Mouse (Mus musculus) lung, postnatal 10 days (tissue): ENCODE results near the gene Tnfrsf26.
A peak's percentile ranks its signal among the peaks of the same experiment; 100 is the strongest.
"Not testable (repeated sequence)": the region's sequence is repeated elsewhere in the genome, so short reads cannot be mapped to it uniquely, and the experiment has no call there.

Source experiments
- DNase-seq: peaks from one replicate; pipeline ENCODE4 v3.0.0; 2021

Gene Tnfrsf26

DNA sequence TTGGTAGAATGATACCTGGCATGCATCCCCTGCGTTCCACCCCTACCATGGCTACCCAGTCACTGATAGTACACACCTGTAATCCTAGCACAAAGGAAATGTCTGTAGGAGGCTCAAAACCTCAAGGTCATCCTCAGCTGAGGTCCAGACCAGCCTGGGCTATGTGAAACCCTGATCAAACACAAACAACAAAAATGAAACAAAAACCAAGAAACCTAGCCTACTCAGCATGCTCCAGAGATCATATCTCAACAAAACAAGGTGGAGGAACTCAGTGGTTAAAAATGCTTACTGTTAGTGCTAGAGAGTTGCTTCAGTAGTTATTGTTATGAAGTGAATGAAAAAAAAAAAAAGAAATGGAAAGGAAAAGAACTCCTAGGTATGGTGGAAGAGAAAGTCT lies at the start of gene Tnfrsf26:
Gene Tnfrsf26 (minus strand): TSS at position 183 of the 400 bp plus-strand sequence.
- no peak for DNase-seq

DNA sequence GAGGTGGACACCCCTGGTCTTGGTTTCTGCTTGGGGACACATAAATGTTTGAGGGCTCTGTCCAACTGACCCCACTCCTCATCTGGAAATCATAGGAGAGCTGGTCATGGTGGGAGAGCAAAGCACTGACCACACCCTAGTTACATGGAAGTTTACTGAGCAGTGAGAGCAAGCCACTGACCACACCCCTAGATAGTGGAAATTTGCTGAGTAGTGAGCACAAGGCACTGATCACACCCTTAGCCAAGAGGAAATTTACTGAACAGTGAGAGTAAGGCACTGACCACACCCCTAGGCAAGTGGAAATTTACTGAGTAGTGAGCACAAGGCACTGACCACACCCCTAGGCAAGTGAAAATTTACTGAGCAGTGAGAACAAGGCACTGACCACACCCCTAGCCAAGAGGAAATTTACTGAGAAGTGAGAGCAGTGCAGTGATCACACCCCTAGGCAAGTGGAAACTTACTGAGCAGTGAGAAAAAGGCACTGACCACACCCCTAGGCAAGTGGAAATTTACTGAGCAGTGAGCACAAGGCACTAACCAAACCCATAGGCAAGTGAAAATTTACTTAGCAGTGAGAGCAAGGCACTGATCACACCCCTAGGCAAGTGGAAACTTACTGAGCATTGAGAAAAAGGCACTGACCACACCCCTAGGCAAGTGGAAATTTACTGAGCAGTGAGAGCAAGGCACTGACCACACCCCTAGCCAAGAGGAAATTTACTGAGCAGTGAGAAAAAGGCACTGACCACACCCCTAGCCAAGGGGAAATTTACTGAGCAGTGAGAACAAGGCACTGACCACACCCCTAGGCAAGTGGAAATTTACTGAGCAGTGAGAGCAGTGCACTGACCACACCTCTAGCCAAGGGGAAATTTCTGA lies 38.1 kb upstream of the Tnfrsf26 start:
- no peak for DNase-seq

DNA sequence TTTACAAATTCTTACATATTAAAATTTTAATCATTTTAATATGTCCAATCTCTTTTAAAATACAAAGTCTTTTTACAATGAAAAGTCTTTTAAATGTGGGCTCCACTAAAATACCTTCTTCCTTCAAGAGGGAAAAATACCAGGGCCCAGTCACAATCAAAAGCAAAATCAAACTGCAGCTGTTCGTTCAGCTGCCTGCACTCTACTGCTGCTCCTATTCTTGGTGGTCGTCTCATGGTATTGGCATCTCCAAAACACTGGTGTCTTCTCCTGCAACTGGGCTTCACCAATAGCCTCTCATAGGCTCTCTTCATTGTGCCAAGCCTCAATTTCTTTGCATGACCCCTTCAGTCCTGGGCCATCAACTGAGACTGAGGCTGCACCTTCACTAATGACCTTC lies 34.9 kb upstream of the Tnfrsf26 start:
- DNase-seq = no peak

DNA sequence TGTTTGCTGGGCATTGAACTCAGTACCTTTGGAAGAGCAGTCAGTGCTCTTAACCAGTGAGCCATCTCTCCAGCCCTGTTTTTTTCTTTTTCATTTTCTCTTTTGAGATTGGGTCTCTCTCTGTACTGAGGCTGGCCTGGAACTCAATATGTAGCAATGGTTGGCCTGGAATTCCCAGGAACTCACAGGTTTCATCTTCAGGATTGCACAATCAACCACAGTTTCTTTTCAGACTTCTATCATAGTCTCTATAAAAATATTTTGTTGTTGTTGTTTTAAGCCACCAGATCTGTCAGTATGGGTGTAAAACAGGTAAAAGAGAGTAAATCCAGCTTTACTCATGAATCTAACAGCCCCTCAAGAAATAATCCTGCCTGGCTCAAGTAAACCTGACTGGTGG lies 32.3 kb upstream of the Tnfrsf26 start:
- no peak for DNase-seq

DNA sequence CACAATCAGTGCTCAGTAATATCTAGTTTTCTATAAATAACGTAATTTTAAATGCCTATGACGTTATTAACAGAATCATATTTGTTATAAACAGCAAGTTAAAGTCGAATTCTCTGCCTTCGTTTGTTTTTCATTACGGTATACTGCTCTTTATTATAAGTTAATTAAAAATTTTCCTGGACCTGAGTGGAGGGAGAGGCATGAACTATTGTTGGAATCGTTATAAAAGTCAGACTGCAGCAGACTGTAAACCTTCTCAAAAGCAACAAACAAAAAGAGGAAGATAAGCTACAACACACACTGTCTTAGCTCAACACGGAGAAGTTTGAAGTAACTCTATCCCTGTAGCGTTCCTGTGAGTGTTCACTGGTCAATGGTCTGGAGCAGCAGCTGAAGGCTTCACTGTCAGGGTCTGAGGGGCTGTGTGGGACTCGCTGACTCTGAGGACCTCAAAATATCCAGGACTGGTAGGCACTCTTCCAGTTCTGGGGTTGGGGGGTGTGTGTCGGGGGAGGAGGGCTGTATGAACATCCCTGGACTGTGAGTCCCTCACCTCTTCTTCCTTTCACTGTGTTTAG lies 21.3 kb upstream of the Tnfrsf26 start:
- not testable (repeated sequence) for DNase-seq

DNA sequence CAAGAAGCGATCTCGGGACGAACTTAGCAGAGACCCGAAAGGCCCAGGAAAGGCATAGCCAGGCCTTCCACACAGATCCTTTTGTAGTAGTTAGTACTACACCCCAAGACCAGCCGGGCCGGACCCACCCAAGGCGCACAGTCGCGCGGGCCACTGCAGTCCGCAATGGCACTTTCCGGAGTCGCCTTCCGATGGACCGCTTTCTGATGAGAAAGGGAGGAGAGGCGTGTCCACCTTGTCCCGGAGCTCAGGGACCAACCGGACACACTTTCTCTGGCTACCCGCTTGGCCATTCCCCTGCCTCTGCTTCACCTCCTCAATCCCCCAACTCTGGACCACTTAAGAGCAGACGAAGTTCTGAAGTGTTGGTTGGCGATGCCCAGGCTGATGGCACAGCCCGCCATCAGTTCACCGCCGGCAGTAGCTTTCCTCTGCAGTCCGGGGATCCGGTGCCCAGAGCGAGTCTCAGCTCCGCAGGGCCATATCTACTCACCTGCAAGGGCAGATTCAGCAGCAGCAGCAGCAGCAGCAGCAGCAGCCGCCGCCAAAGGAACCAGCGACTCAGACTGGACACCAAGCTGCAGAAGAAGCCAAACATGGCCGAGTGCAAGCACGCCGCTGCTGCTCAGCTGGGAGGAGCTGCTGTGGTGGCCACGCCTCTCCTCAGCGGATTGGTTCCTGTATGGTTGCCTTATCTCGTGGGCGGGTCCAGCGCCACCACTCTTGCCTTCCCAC lies 20.7 kb upstream of the Tnfrsf26 start, which contains the start of gene Tnfrsf22:
Gene Tnfrsf22 (minus strand): TSS at position 628 of the 735 bp plus-strand sequence.
- DNase-seq = peak; percentile 94

DNA sequence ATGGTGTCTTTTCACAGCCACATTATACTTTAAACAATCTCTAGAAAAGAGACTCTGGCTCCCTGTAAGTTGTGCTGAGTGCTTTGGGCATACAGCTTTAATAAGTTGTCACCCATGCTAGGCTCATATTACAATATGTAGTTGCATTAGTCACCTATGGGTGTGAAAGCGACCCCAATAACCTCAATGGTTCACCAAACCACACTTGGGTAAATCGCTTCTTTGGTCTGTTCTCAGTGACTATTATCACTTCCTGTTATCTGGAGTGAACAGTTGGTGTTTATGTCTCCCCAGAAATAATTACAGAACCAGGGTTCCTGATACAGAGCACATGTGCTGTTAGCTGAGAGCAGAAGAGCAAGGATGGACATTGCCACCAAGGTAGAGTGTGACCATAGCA lies 15.4 kb upstream of the Tnfrsf26 start:
- not testable (repeated sequence) for DNase-seq

DNA sequence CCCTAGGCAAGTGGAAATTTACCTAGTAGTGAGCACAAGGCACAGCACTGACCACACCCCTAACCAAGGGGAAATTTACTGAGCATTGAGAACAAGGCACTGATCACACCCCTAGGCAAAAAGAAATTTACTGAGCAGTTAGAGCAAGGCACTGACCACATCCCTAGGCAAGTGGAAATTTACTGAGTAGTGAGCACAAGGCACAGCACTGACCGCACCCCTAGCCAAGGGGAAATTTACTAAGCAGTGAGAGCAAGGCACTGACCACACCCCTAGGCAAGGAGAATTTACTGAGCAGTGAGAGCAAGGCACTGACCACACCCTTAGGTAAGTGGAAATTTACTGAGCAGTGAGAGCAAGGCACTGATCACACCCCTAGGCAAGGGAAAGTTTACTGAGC lies 8.2 kb upstream of the Tnfrsf26 start:
- no peak for DNase-seq

DNA sequence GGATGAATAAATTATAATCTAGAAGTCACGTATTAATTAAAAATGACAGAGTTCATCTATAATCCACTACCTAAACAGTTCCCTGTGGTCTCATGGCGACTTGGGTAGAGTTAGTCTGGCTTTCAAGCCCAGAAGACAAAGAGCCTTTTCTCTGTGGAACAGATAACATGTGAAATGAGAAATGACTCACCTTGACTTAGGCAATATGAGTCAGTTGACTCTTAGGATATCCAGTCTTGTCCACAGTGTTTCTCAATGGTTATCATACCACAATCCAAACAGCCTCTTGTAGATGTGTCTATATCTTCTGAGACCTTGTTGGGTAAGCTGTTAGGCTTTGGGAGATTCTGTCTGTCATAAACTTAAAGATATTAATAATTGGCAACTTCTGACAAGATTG lies 3.0 kb upstream of the Tnfrsf26 start:
- DNase-seq = no peak

DNA sequence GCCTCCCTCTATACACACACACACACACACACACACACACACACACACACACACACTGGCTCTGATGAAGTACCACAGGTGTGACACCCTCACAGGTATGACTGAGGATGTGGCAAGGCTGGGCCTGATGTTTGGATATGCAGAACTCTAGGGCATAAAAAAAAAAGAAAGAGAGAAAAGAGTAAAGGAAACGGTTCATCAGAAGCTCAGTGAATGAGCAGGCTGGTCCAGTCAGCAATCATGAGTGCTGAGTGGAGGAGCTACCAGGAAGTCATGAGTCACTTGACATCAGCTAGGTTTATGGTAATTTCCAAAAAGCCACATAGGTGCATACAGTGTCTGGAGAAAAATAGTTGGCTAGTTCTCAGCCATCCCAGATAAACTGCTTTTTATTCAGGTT lies 979 bp upstream of the Tnfrsf26 start:
- DNase-seq = no peak

DNA sequence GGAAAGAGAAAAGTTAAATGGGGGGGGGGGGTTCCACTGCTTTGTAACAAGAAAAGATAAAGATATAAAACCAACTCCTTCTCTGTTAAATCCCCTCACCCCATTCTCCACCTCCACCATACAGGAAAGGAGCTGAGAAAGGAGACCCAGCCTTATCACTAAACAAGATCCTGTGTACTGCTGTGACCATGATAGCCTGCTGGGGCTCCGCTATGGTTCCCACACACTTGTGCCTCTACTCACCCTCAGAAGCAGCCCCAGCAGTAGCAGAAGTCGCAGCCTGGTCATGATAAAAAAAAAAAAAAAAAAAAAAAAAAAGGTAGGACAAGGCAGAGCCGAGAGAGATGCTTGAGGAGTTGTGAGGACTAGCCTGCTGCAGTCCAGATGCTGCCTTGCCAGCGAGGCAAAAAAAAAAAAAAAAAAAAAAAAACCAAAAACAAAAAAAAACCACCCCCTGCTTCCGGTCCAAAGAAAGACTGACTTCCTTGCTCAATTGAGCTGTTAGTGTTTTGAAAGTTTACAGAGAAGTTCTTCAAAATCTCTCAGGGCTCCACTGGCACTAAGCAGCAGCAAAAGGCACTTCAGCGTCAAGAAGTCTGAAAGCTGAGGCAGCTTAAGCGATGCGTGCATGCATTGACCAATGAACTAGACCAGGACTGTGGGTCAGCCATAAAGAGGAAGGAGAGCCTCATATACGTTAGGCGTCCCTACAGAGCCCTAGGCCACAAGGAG lies 801 bp downstream of the Tnfrsf26 start:
- DNase-seq = no peak

DNA sequence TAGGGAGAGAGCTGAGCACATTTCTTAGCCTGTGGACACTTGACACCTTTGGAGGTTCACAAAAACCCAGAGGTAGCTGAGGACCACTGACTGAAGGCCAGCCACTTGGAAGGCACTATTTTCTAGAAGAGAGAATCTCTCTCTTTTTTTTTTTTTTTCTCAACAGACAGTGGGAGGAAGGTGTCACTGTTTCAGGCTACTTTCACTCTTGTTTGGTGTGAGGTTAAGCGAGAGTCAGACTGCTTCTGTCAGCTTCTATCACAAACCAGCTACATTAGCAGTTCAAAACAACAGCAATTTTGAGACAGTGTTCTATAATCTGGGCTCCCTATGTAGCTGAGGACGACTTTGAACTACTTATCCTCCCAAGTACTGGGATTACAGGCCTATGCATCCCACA lies 2.3 kb downstream of the Tnfrsf26 start:
- DNase-seq = no peak

DNA sequence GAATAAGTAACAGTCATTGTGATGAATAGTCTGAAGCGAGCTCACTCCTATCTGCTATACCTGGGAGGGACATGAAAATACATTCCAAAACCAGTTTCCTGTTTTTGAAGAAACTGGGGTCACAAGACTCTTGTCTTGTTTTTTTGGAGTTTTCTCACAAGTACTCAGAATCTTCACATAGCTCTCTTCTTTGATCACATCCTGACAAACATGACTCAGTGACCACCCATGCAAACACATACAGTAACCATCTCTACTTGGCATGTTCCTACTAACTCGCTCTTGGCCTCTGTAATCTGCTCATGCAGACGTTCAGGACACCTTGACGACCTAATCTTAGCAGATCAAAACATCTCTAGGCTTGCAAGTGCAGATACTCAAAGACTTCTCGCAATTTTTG lies 3.4 kb downstream of the Tnfrsf26 start:
- no peak for DNase-seq

DNA sequence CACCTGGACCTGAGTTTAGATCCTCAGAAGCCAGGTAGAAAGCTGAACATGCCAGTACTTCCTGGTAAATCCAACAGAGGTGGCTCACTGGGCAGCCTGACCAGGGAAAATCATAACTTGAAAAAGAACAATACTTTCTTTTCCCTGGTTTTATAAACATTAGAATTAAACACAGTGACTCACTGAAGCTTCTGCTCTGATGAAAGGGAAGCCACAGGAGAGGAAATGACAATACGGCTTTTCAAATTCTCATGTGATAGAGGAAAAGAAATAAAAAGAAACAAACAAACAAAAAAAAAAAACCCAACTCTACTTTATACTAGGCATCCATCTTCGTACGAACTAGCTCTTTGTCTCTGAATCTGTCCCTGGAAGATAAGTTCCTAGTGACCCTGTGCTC lies 4.0 kb downstream of the Tnfrsf26 start:
- DNase-seq = no peak

DNA sequence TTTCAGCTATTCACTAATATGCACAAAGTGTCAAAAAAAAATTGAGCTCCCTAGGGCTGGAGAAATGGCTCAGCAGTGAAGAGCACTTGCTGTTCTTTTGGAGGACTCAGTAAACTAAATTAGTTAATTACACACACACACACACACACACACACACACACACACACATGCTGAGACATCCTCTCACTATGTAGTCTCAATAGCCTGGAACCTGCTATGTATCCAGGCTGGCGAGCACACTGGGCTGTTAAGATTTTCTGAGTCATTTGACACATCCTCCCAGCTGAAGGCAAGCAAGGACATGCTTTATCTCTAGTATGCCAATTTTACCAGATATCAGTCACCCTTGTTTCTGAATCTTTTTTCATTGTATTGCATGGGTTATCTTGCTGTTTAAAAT lies 7.6 kb downstream of the Tnfrsf26 start:
- DNase-seq = no peak

DNA sequence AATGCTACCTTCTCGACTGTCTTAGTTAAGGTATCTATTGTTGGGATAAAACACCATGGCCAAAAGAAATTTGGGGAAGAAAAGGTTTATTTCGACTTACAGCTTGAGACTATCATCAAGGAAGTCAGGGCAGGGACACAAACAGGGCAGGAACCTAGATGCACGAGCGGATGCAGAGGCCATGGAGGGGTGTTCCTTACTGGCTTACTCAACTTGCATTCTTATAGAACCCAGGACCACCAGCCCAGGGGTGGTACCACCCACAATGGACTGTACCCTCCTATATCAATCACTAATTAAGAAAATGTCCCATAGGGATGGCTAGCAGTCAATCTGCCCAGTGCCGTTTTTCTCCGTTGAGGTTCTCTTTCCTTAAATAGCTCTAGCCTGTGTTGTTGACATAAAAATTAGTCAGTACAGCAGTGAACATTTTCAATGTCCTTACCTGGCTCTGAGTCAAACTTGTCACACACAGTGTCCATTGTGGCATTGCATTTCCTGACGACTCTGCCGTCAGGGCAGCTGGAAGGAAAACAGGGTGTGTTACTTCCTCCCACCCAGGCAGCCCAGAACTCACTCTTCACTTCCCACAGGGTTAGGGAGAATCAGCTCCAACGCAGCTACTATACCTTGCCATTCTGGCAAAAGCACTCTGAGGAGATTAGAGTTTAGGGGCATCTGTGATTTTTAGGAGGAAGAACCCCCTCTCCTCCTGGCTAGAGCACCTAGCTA lies 14.0 kb downstream of the Tnfrsf26 start:
- peak; percentile 56 for DNase-seq

DNA sequence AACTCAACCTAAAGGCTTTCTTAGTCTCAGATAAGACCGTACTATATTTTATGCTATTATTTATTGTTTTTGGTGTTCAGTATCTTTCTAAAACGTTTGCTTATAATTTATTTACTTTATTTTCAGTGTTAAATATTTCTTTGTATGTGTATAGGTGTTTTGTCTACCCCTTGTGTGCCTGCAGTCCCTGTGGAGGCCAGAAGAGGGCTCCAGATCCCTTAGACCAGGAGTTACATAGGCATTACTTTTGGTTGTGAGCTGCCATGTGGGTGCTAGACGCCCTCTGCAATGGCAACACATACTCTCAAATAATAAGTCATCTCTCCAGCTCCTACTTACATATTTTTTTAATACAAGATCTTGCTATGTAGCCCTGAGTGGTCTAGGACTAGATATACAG lies 16.3 kb downstream of the Tnfrsf26 start:
- no peak for DNase-seq

DNA sequence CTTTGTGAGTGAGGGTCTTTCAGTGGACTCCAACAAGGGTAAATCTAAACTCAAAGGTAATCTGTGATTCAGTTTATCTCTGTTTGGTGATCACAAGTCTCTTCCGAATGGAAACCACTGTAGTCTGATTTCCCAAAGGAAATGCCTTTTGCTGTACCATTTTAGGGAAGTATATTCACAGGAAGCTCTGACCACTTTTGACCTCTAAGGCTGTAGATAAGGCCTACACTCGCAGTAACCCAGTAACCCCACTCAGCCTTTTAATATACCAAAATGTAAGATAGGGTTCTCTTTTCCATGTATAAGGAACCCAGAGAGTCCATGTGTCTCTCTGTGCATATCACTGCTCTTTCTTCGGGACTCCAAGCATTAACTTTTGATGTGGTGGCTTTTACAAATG lies 23.2 kb downstream of the Tnfrsf26 start:
- no peak for DNase-seq

DNA sequence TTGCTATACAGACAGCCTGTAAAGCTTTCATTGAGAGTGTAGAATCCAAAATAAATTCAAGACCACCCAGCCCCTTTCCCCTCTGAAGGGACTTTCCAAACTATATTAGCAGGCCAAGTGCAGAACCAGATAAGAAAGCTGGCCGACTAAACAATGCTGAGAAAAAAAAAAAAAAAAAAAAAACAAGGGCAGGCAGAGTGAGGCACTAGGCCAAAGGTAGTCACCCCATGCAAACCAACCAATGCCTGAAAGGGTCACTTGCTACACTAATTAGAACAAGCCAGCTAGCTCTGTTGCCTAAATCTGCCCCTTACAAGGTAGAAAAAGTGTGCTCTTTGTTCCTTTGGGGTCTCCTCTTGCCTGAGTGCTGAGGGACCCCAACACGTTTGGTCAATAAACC lies 23.6 kb downstream of the Tnfrsf26 start:
- DNase-seq = no peak

DNA sequence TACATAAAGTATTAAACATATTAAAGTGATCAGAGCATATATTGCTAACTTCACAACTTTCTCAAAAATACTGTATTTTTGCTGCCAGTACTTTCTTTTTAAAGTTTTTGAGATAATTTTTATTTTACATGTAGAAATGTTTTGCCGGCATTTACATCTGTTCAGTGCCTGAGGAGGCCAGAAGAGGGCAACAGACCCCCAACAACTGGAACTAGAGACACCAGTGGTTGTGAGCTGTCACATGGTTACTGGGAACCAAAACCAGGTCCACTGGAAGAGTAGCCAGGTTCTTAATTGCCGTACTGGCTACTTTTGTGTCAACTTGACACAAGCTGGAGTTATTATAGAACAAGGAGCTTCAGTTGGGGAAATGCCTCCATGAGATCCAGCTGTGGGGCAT lies 26.8 kb downstream of the Tnfrsf26 start:
- no peak for DNase-seq

DNA sequence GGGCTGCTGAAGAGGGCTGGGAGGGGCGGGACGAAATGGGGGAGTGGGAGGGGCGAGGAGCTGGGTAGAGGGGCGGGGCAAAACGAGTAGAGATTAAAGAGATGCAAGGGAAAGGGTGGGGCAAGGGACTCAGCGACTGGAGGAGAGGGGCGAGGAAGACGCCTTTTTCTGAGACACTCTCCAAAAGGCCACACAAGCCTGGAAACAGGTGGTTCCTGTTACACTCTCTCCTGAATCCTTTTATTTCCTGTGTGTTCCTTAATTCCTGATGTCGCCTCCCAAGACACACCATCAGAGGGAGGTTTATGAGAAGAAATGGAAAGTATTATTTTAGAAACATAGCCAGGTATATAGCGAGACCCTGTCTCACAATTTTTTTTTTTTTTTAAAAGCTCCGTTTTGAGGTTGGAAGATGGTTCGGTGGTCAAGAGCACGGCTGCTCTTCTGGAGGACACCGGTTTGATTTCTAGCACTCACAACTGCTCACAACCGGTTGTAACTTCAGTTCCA lies 28.2 kb downstream of the Tnfrsf26 start:
- no peak for DNase-seq
